Mouse (Mus musculus) cerebellum, adult (tissue): ENCODE data around the gene Mnt.

Experiments used
- ATAC-seq: cut with Nextera tagmentation; 2 replicates; pipeline ENCODE4 v1.9.2; 2017; ENCODE audit warnings: mild to moderate bottlenecking, moderate library complexity, mixed read lengths; ENCODE audit not compliant: insufficient number of reproducible peaks, low FRiP score, low TSS enrichment

Mnt gene

GRCm38 (mm10) chr11:74831191-74831605 is 478 bp downstream of the Mnt start:
- ATAC-seq = no peak

GRCm38 (mm10) chr11:74831606-74832451 is 1.1 kb downstream of the Mnt start:
- ATAC-seq = peak; percentile 37; the same call in 1 of the 2 replicates

- no peak for ATAC-seq
These were observed 1.9 kb downstream of the Mnt start for GRCm38 (mm10) chr11:74832503-74833143.

- no peak for ATAC-seq
These were observed 3.0 kb downstream of the Mnt start for GRCm38 (mm10) chr11:74833536-74834358.

- no peak for ATAC-seq
These were observed 3.6 kb downstream of the Mnt start for GRCm38 (mm10) chr11:74834359-74834638.

- no peak for ATAC-seq
These were observed 4.0 kb downstream of the Mnt start for GRCm38 (mm10) chr11:74834650-74835277.

GRCm38 (mm10) chr11:74835593-74836224 is 5.0 kb downstream of the Mnt start:
- no peak for ATAC-seq

- ATAC-seq = no peak
These were observed 5.7 kb downstream of the Mnt start for GRCm38 (mm10) chr11:74836225-74837055.

GRCm38 (mm10) chr11:74837056-74837693 is 6.5 kb downstream of the Mnt start:
- ATAC-seq = no peak

- peak; percentile 54 for ATAC-seq
These were observed 7.1 kb downstream of the Mnt start for GRCm38 (mm10) chr11:74837694-74838431.

GRCm38 (mm10) chr11:74838441-74838840 is 7.7 kb downstream of the Mnt start:
- ATAC-seq = peak; percentile 31; the same call in 1 of the 2 replicates

GRCm38 (mm10) chr11:74838971-74839370 is 8.3 kb downstream of the Mnt start:
- no peak for ATAC-seq

- ATAC-seq = no peak
These were observed 9.4 kb downstream of the Mnt start for GRCm38 (mm10) chr11:74839860-74840715.

- no peak for ATAC-seq
These were observed 10.0 kb downstream of the Mnt start for GRCm38 (mm10) chr11:74840739-74841138.

- no peak for ATAC-seq
These were observed 10.6 kb downstream of the Mnt start for GRCm38 (mm10) chr11:74841366-74841765.

GRCm38 (mm10) chr11:74842045-74842444 is 11.3 kb downstream of the Mnt start:
- no peak for ATAC-seq
